Mouse (Mus musculus) kidney, embryonic 16.5 days (tissue): ENCODE measurements around the gene Capn13. TPM values are rescaled to one million over a fixed set of nuclear protein-coding genes. Genes with fewer than 3 reads are reported as not detected.
"Not testable (repeated sequence)": the region's sequence is repeated elsewhere in the genome, so short reads cannot be mapped to it uniquely, and the experiment has no call there.

Source experiments
- ATAC-seq: fragments of 200-750 bp; cut with Nextera tagmentation; 2 replicates; pipeline ENCODE4 v1.8.0; 2017; ENCODE audit warnings: moderate TSS enrichment; ENCODE audit not compliant: low FRiP score, low TSS enrichment
- H3K27ac ChIP-seq: fragments of 300-500 bp; sonication (generic); 2 replicates; pipeline ENCODE4 v1.5.1; 2014; ENCODE audit warnings: low read length
- H3K27me3 ChIP-seq: fragments of 300-500 bp; sonication (generic); 2 replicates; pipeline ENCODE4 v1.6.1; 2014; ENCODE audit warnings: low read length, control low read depth, mixed read lengths; ENCODE audit not compliant: insufficient read depth
- H3K36me3 ChIP-seq: fragments of 300-500 bp; sonication (generic); 2 replicates; pipeline ENCODE4 v1.6.1; 2014; ENCODE audit warnings: low read length, control low read depth, mixed read lengths; ENCODE audit not compliant: insufficient read depth
- H3K4me1 ChIP-seq: fragments of 300-500 bp; sonication (generic); 2 replicates; pipeline ENCODE4 v1.6.1; 2014; ENCODE audit warnings: low read length, control low read depth, mixed read lengths; ENCODE audit not compliant: insufficient read depth
- H3K4me2 ChIP-seq: fragments of 300-500 bp; sonication (generic); replicated peaks from 2 replicates; pipeline ENCODE4 v1.6.1; 2014; ENCODE audit warnings: low read depth, low read length
- H3K4me3 ChIP-seq: fragments of 300-500 bp; sonication (generic); 2 replicates; pipeline ENCODE4 v1.5.1; 2014; ENCODE audit warnings: mild to moderate bottlenecking, low read length
- H3K9ac ChIP-seq: fragments of 300-500 bp; sonication (generic); replicated peaks from 2 replicates; pipeline ENCODE4 v1.6.1; 2014; ENCODE audit warnings: low read length
- H3K9me3 ChIP-seq: fragments of 300-500 bp; sonication (generic); 2 replicates; pipeline ENCODE4 v1.6.1; 2016; ENCODE audit warnings: low read length, control low read depth
- WGBS: fragments of 180-500 bp; shearing (Covaris S2); extraction: QIAGEN DNeasy Blood & Tissue Kit; methylation state at CpG from one replicate; pipeline ENCODE4 v1.1.7; 2014; 5-methylcytosine and 5-hydroxymethylcytosine counted together
- polyA plus RNA-seq: library from polyadenylated mRNA; unstranded; fragments of >200 nt; fragmentation: Nextera tagmentation; extraction: Ambion mirVana; gene quantifications from 2 replicates; pipeline ENCODE4 v1.2.1, GENCODE M21; 2015

Gene Capn13
- polyA plus RNA-seq, 1 experiment from 2014 or later: 0.21 TPM

DNA sequence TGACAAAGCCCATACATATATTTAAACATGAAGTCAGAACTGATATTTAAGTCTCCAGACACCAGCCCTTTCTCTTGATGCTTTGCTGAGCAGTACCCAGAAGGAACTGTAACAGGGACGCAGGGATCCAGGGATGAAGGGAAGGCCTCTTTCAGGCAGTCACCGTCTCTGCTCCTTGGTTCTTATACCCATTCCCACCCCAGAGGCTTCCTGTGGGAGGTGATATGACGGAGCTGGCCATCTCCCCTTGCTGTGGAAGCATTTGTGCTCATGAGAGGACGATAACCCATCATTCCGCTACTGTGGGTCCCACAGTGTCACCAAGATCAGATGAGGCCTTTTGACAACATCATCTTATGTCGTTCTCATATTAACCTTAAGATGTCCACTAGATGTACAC is 101.7 kb downstream of the Capn13 start:
- no peaks in the 10 kb centered on the region for H3K9me3 ChIP-seq
- WGBS: 94% methylated on average over 6 of the region's 6 CpGs

GRCm38 (mm10) chr17:73296855-73297254 is 103.8 kb downstream of the Capn13 start:
- Histone ChIP-seq H3K4me2 (no peak overlapping the region), H3K27ac (no peak overlapping the region), H3K9me3 (no peaks in the 10 kb centered on the region), H3K9ac (no peak overlapping the region), H3K36me3 (no peaks in the 10 kb centered on the region), H3K4me1 (0 out of 2 replicates have a peak, but pooled peaks cover 4% of the 10 kb centered on the region), H3K27me3 (no peaks in the 10 kb centered on the region), H3K4me3 (no peak overlapping the region)
- ATAC-seq: no peak
- 30% methylated on average over 4 of the region's 4 CpGs for WGBS

More for the DNA sequence above, 101.7 kb downstream of the Capn13 start:
- no peak for ATAC-seq
- Histone ChIP-seq H3K9ac (no peak overlapping the region), H3K4me3 (no peak overlapping the region), H3K27me3 (peaks cover 5% of the 10 kb centered on the region; the same call in 1 of the 2 replicates), H3K36me3 (no peaks in the 10 kb centered on the region), H3K27ac (no peak overlapping the region), H3K4me2 (no peak overlapping the region), H3K4me1 (0 out of 2 replicates have a peak, but pooled peaks cover 6% of the 10 kb centered on the region)

DNA sequence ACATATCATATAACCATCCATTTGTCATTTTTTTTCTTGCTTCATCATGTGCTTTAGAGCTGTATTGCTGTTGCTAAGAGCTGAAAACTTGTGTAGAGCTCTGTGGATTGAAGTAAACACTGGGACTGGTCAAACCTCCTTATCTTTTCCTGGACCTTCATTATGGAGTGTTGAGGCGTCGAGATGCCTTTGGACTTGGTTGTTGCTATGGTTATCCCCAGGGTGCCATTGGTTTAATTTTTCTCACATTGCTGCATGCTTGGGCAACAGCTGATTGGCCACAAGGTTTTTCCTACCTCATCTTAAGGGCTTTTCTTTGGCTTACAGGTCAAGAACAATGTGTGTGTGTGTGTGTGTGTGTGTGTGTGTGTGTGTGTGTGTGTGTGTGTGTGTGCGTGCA is 107.4 kb downstream of the Capn13 start:
- no peak overlapping the region for H3K27ac ChIP-seq
- H3K27me3 ChIP-seq: no peaks in the 10 kb centered on the region
- no peak overlapping the region for H3K9ac ChIP-seq
- H3K4me3 ChIP-seq: no peak overlapping the region
- no peak overlapping the region for H3K4me2 ChIP-seq
- H3K9me3 ChIP-seq: no peaks in the 10 kb centered on the region
- ATAC-seq: no peak
- no peaks in the 10 kb centered on the region for H3K4me1 ChIP-seq
- no peaks in the 10 kb centered on the region for H3K36me3 ChIP-seq
- 85% methylated on average over 3 of the region's 3 CpGs for WGBS

GRCm38 (mm10) chr17:73284301-73284700 is 116.4 kb downstream of the Capn13 start:
- WGBS: 20% methylated on average over 2 of the region's 2 CpGs
- peak overlapping the region; percentile 11; the same call in 1 of the 2 replicates for H3K27ac ChIP-seq
- no peak for ATAC-seq

GRCm38 (mm10) chr17:73282702-73283101 is 118.0 kb downstream of the Capn13 start:
- not testable (repeated sequence) for H3K9ac ChIP-seq
- 55% methylated on average over 6 of the region's 6 CpGs for WGBS

More at GRCm38 (mm10) chr17:73284301-73284700, 116.4 kb downstream of the Capn13 start:
- Histone ChIP-seq H3K36me3 (no peaks in the 10 kb centered on the region), H3K9ac (no peak overlapping the region), H3K4me1 (no peaks in the 10 kb centered on the region), H3K9me3 (no peaks in the 10 kb centered on the region), H3K4me3 (no peak overlapping the region), H3K27me3 (no peaks in the 10 kb centered on the region), H3K4me2 (no peak overlapping the region)

GRCm38 (mm10) chr17:73277770-73278169 is 122.9 kb downstream of the Capn13 start:
- 91% methylated on average over 4 of the region's 4 CpGs for WGBS
- Histone ChIP-seq H3K4me1 (no peaks in the 10 kb centered on the region), H3K36me3 (no peaks in the 10 kb centered on the region), H3K9me3 (no peaks in the 10 kb centered on the region), H3K27ac (no peak overlapping the region), H3K27me3 (0 out of 2 replicates have a peak, but pooled peaks cover 3% of the 10 kb centered on the region), H3K4me3 (no peak overlapping the region), H3K9ac (no peak overlapping the region), H3K4me2 (no peak overlapping the region)
- no peak for ATAC-seq

More at GRCm38 (mm10) chr17:73282702-73283101, 118.0 kb downstream of the Capn13 start:
- not testable (repeated sequence) for H3K27ac ChIP-seq, H3K36me3 ChIP-seq, H3K4me3 ChIP-seq, H3K4me1 ChIP-seq, ATAC-seq, H3K9me3 ChIP-seq, H3K27me3 ChIP-seq, H3K4me2 ChIP-seq

DNA sequence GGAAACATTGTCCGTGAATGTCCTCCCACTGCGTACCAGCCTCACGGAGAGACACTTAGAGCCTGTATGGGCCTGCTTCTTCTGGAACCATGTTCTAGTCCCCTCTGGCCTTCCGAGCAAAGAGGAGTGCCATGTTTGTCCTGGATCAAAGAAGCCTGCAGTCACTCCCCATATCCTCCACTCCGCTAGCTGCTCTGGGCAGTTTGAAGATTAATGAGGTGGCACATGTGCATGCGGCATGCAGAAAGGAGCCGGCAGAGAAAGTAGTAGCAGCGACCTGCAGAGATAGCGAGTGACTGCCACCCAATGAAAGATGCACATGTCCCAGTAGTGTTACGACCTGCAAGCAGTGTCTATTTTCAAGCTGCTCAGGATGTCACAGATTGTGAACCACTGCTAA is 125.6 kb downstream of the Capn13 start:
- 0 out of 2 replicates have a peak, but pooled peaks cover 3% of the 10 kb centered on the region for H3K27me3 ChIP-seq
- H3K4me3 ChIP-seq: no peak overlapping the region
- H3K4me2 ChIP-seq: no peak overlapping the region
- H3K36me3 ChIP-seq: no peaks in the 10 kb centered on the region
- H3K27ac ChIP-seq: no peak overlapping the region
- no peak overlapping the region for H3K9ac ChIP-seq
- no peaks in the 10 kb centered on the region for H3K4me1 ChIP-seq
- 40% methylated on average over 10 of the region's 10 CpGs for WGBS
- peak; percentile 63; the same call in 1 of the 2 replicates for ATAC-seq
- no peaks in the 10 kb centered on the region for H3K9me3 ChIP-seq

DNA sequence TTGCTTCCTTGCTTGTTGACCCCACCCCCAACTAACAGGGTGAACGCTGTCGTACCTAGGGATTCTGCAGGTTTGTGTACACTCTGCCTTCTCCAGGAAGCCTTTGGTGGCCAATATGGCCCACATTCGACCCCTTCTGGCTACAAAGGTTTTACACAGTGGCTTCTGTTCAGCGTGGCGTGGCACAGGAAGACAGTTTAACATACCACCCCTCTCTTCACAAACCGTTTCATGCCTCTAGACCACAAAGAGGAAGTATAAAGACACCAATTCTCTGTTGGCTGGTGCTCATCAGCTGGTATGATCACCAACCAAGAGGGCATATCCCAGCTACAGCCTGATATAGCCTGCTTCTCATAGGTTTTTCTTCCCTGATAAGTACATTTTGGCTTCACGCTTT is 126.9 kb downstream of the Capn13 start:
- H3K4me2 ChIP-seq: no peak overlapping the region
- H3K36me3 ChIP-seq: no peaks in the 10 kb centered on the region
- 76% methylated on average over 7 of the region's 7 CpGs for WGBS
- no peaks in the 10 kb centered on the region for H3K4me1 ChIP-seq
- no peak overlapping the region for H3K4me3 ChIP-seq
- H3K27me3 ChIP-seq: 0 out of 2 replicates have a peak, but pooled peaks cover 3% of the 10 kb centered on the region
- H3K9ac ChIP-seq: no peak overlapping the region
- no peak overlapping the region for H3K27ac ChIP-seq
- no peak for ATAC-seq
- no peaks in the 10 kb centered on the region for H3K9me3 ChIP-seq

- H3K36me3 ChIP-seq: no peaks in the 10 kb centered on the region
- no peaks in the 10 kb centered on the region for H3K9me3 ChIP-seq
- H3K4me1 ChIP-seq: no peaks in the 10 kb centered on the region
- 0 out of 2 replicates have a peak, but pooled peaks cover 3% of the 10 kb centered on the region for H3K27me3 ChIP-seq
- no peak for ATAC-seq
- no peak overlapping the region for H3K4me2 ChIP-seq
- no peak overlapping the region for H3K27ac ChIP-seq
- no peak overlapping the region for H3K9ac ChIP-seq
- H3K4me3 ChIP-seq: no peak overlapping the region
- WGBS: 89% methylated on average over 7 of the region's 7 CpGs
Measured at GRCm38 (mm10) chr17:73271797-73272600, 128.7 kb downstream of the Capn13 start.
